18 mouse cellular contexts compared by ENCODE assay signal in the genomic region with DNA sequence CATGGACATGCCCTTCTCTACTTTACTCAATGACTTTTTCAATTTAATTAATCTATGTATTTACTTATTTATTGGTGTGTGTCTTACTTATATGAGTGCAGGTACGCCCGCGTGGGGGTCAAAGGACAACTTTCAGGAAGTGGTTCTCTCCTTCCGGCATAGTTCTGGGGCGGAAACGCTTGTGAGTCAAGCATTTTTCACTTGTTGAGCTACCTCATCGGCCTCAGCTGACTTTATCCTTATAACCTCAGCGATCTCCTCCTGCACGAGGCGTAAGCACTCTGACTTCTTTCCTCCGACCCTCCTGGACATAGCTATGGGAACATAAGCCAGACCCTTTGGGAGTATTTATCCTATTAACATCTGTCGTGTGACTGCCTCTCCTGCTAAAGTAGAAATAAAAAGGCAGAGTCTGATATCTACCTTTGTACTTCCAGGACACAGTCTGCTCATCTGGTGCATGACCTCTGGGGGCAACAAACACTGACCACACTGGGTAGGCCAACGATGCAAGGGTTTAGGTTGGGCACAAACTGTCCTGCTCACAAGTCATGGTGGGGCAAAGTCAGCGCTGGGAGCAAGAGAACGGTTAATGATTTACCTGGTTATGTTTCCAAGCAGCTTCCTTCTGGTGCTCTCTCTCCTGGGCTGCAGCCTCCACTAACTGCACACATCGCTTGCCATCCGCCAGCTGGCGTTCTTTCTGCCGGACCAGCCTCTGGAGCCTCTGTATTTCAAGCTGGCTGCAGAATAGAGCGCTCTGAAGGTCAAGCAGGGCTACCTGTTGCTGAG.
DNase-seq lines count a peak whose midpoint lies in the region; ATAC-seq and TF ChIP-seq lines count a peak whose summit lies in the region.
"Had no signal": no experiment of that assay in that cellular context is flagged by ENCODE, and none has a peak within 500 bp of the region (broad histone marks: within the 10 kb centered on the region; RNA-seq: fewer than 3 reads in every experiment).

No protein-coding gene starts in this region.

- no peaks in the 10 kb centered on the region for H3K4me1 ChIP-seq in heart, embryonic 10.5 days
- H3K4me1 ChIP-seq in kidney, embryonic 15.5 days: peaks cover 10% of the 10 kb centered on the region; the same call in 1 of the 2 replicates
- no peaks in the 10 kb centered on the region for H3K4me1 ChIP-seq in liver, embryonic 11.5 days (replicated peaks; ENCODE audit: control insufficient read depth, insufficient read depth, low read length)
- H3K4me1 ChIP-seq in stomach, postnatal 0 days (replicated peaks; ENCODE audit: control insufficient read depth, insufficient read depth): no peaks in the 10 kb centered on the region
- no peaks in the 10 kb centered on the region for H3K4me1 ChIP-seq in forebrain, embryonic 14.5 days (ENCODE audit: control insufficient read depth, insufficient read depth, low read length)
- H3K4me1 ChIP-seq: hindbrain, embryonic 13.5 days had no signal

- H3K4me3 ChIP-seq in heart, embryonic 10.5 days: no peak overlapping the region
- no peak overlapping the region for H3K4me3 ChIP-seq in kidney, embryonic 15.5 days (replicated peaks)
- no peak overlapping the region for H3K4me3 ChIP-seq in liver, embryonic 11.5 days (ENCODE audit: low read depth, low read length)
- H3K4me3 ChIP-seq in stomach, postnatal 0 days (ENCODE audit: low read depth, low read length): no peak overlapping the region
- no peak overlapping the region for H3K4me3 ChIP-seq in forebrain, embryonic 14.5 days (ENCODE audit: low read depth, low read length)
- H3K4me3 ChIP-seq: hindbrain, embryonic 13.5 days; limb, embryonic 12.5 days; myocyte had no signal

- ATAC-seq in kidney, embryonic 15.5 days (replicated peaks; ENCODE audit: low FRiP score): peak; percentile 94
- peak; percentile 72 for ATAC-seq in liver, embryonic 11.5 days (replicated peaks; ENCODE audit: low FRiP score)
- ATAC-seq in stomach, postnatal 0 days (ENCODE audit: low FRiP score, low TSS enrichment): peak; percentile 87
- no peak for ATAC-seq in forebrain, embryonic 14.5 days

- peaks cover 71% of the 10 kb centered on the region for H3K36me3 ChIP-seq in heart, embryonic 10.5 days
- peaks cover 61% of the 10 kb centered on the region for H3K36me3 ChIP-seq in kidney, embryonic 15.5 days
- peaks cover 12% of the 10 kb centered on the region for H3K36me3 ChIP-seq in liver, embryonic 11.5 days (ENCODE audit: control insufficient read depth, insufficient read depth, low read length)
- H3K36me3 ChIP-seq in stomach, postnatal 0 days (ENCODE audit: control insufficient read depth, insufficient read depth, low read length): peaks cover 33% of the 10 kb centered on the region
- H3K36me3 ChIP-seq in forebrain, embryonic 14.5 days (ENCODE audit: control insufficient read depth, insufficient read depth, low read length): peaks cover 66% of the 10 kb centered on the region

- 0 out of 2 replicates have a peak, but pooled peaks have one; percentile 21 for TF ChIP-seq CTCF in stomach, postnatal 0 days (IDR thresholded peaks at IDR 0.05; ENCODE audit: low read depth)

- TF ChIP-seq EP300 in stomach, postnatal 0 days (optimal IDR thresholded peaks at IDR 0.05): no peak

- 91% methylated on average over 20 of the region's 20 CpGs for whole genome bisulfite sequencing in heart, embryonic 10.5 days
- 73% methylated on average over 20 of the region's 20 CpGs for WGBS in kidney, embryonic 15.5 days
- 80% methylated on average over 20 of the region's 20 CpGs for WGBS in liver, embryonic 11.5 days
- WGBS in stomach, postnatal 0 days: 70% methylated on average over 20 of the region's 20 CpGs
- 93% methylated on average over 20 of the region's 20 CpGs for WGBS in forebrain, embryonic 14.5 days

- no peak overlapping the region for H3K27ac ChIP-seq in heart, embryonic 10.5 days
- H3K27ac ChIP-seq in kidney, embryonic 15.5 days: peak overlapping the region; percentile 72
- H3K27ac ChIP-seq in liver, embryonic 11.5 days (ENCODE audit: low read depth, low read length): 0 out of 2 replicates have a peak overlapping the region, but pooled peaks have one; percentile 25
- no peak overlapping the region for H3K27ac ChIP-seq in stomach, postnatal 0 days (replicated peaks)
- H3K27ac ChIP-seq in forebrain, embryonic 14.5 days (ENCODE audit: low read depth, low read length): no peak overlapping the region
- H3K27ac ChIP-seq: hindbrain, embryonic 13.5 days; limb, embryonic 12.5 days had no signal

- H3K9me3 ChIP-seq in heart, embryonic 10.5 days: no peaks in the 10 kb centered on the region
- no peaks in the 10 kb centered on the region for H3K9me3 ChIP-seq in kidney, embryonic 15.5 days (replicated peaks)
- H3K9me3 ChIP-seq in liver, embryonic 11.5 days (ENCODE audit: control insufficient read depth, low read length): no peaks in the 10 kb centered on the region
- no peaks in the 10 kb centered on the region for H3K9me3 ChIP-seq in stomach, postnatal 0 days (ENCODE audit: control insufficient read depth, low read length)
- no peaks in the 10 kb centered on the region for H3K9me3 ChIP-seq in forebrain, embryonic 14.5 days (replicated peaks; ENCODE audit: control insufficient read depth, low read length)
- H3K9me3 ChIP-seq: G1E; hindbrain, embryonic 13.5 days; limb, embryonic 12.5 days had no signal

- no peak overlapping the region for H3K4me2 ChIP-seq in kidney, embryonic 15.5 days
- no peak overlapping the region for H3K4me2 ChIP-seq in liver, embryonic 11.5 days
- H3K4me2 ChIP-seq in stomach, postnatal 0 days (replicated peaks; ENCODE audit: low read depth): no peak overlapping the region
- no peak overlapping the region for H3K4me2 ChIP-seq in forebrain, embryonic 14.5 days (ENCODE audit: low read length)
- H3K4me2 ChIP-seq: heart, embryonic 11.5 days; hindbrain, embryonic 13.5 days; limb, embryonic 12.5 days; midbrain, embryonic 11.5 days had no signal

- DNase-seq in heart, embryonic 10.5 days (ENCODE audit: low spot score): peak; percentile 64
- no peak for DNase-seq in heart, postnatal 4 days
- peak; percentile 36 for DNase-seq in liver, embryonic 11.5 days (ENCODE audit: low spot score)
- DNase-seq in stomach, postnatal 0 days (ENCODE audit: low spot score): peak; percentile 62
- no peak for DNase-seq in layer of hippocampus, postnatal 14 days (ENCODE audit: low spot score in 2 of 2)
- no peak for DNase-seq in forebrain, embryonic 14.5 days (ENCODE audit: low spot score)
- DNase-seq in right cerebral cortex, adult 18-20 months: no peak
- DNase-seq: B cell, adult 2 months; cerebellum, adult 11-12 months; right cerebral cortex, postnatal 4 days; thymus, adult 18-20 months had no signal

- no peak overlapping the region for H3K9ac ChIP-seq in kidney, embryonic 15.5 days
- no peak overlapping the region for H3K9ac ChIP-seq in liver, embryonic 11.5 days (ENCODE audit: low read depth, low read length)
- no peak overlapping the region for H3K9ac ChIP-seq in stomach, postnatal 0 days (ENCODE audit: low read length)
- H3K9ac ChIP-seq in forebrain, embryonic 14.5 days (ENCODE audit: low read length): no peak overlapping the region
- H3K9ac ChIP-seq: hindbrain, embryonic 13.5 days; limb, embryonic 12.5 days had no signal

- H3K27me3 ChIP-seq in heart, embryonic 10.5 days (ENCODE audit: insufficient read depth, poor library complexity, severe bottlenecking): no peaks in the 10 kb centered on the region
- no peaks in the 10 kb centered on the region for H3K27me3 ChIP-seq in kidney, embryonic 15.5 days
- H3K27me3 ChIP-seq in liver, embryonic 11.5 days (replicated peaks; ENCODE audit: control insufficient read depth, insufficient read depth, low read length): no peaks in the 10 kb centered on the region
- no peaks in the 10 kb centered on the region for H3K27me3 ChIP-seq in stomach, postnatal 0 days (ENCODE audit: control insufficient read depth, insufficient read depth, low read length)
- no peaks in the 10 kb centered on the region for H3K27me3 ChIP-seq in forebrain, embryonic 14.5 days (replicated peaks; ENCODE audit: control insufficient read depth, insufficient read depth, low read length)
- H3K27me3 ChIP-seq: hindbrain, embryonic 13.5 days; limb, embryonic 12.5 days had no signal

Comparison
In these comparisons a context has a peak if more than half of its experiments do, and no peak if none do; other contexts are left out.
1. DNase-seq: peak in heart, embryonic 10.5 days (single experiment), liver, embryonic 11.5 days (single experiment) and stomach, postnatal 0 days (single experiment); none in heart, postnatal 4 days (single experiment), layer of hippocampus, postnatal 14 days (0 of 2), forebrain, embryonic 14.5 days (single experiment) and right cerebral cortex, adult 18-20 months (single experiment).
2. H3K27ac ChIP-seq: peak in kidney, embryonic 15.5 days (single experiment) and liver, embryonic 11.5 days (single experiment); none in heart, embryonic 10.5 days (single experiment), stomach, postnatal 0 days (single experiment) and forebrain, embryonic 14.5 days (single experiment).